Mouse (Mus musculus) layer of hippocampus, adult 18-20 months (tissue): ENCODE data around the gene Errfi1. TPM values are rescaled to one million over a fixed set of nuclear protein-coding genes. Genes with fewer than 3 reads are reported as not detected.
"Not testable (repeated sequence)": the region's sequence is repeated elsewhere in the genome, so short reads cannot be mapped to it uniquely, and the experiment has no call there.

Experiments
- DNase-seq, 2 experiments: peaks; one replicate each; pipeline ENCODE4 v3.0.0; 2022; ENCODE audit warnings: low spot score in 2 of 2
- total RNA-seq, 2 experiments: library from RNA; stranded (reverse); gene quantifications; 2 replicates each; pipeline ENCODE4 v1.2.3; 2021

The Errfi1 gene
- total RNA-seq, 2 experiments from 2014 or later: 45.7 to 60.5 TPM

- DNase-seq: no peak
Observed at GRCm38 (mm10) chr4:150846316-150846715, 7.4 kb upstream of the Errfi1 start.

DNA sequence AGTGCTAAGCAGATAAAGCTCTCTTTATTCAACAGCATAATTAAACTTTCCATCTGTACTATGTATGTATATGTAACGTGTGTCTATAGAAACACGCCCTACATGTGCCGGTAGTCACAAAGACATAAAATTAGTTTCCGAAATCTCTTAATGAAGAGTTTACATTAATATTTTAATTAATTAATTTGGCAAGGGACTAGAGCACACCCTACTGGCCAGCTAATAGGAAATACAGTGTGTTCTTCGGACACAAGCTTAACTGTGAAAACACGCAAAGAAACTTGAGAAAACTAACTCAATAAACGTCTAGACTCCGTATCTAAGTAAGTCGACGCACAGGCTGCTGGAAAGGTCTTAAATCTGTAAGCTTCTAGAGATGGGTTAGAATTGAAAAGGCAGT is 3.8 kb upstream of the Errfi1 start:
- DNase-seq: peak in 1 of 2 experiments; percentile 37

DNA sequence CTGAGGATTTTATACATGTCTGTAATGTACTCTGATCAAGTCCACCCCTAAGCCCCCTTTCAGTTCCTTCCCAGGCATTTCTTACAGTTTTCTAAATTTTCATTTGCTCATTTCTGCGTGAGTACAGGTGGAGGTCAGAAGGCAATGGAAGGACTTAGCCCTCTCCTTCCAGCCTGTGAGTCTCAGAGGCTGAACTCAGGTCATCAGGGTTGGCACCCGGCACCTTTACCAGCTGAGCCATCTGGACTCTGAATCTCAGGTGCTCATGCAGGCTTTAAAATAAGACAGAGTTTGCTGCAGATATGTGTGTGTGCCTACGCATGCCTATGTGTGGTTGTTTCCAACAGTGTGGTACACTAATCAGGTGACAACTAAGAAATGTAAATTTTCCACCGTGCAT is 2.8 kb upstream of the Errfi1 start:
- DNase-seq: no peak

DNA sequence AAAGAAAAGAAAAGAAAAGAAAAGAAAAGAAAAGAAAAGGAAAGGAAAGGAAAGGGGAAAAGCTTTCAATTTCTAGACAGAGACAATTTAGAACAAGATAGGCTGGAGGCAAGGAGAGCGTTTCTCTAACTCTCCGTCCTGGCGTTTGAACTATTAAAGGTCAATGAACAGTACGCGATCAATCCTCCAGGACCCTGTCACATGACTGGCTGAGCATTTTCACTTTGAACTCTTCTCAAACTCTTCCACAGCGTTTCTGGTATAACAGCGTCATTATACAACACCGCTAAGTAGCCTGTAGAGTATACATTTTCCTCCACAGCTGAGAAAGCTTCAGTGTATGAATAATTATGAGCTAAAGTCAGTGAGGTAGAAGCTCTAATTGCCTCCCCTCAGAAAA is 1.7 kb upstream of the Errfi1 start:
- no peak for DNase-seq

- no peak for DNase-seq
Observed at GRCm38 (mm10) chr4:150852479-150852878, 1.2 kb upstream of the Errfi1 start.

GRCm38 (mm10) chr4:150854839-150855246 is 1.1 kb downstream of the Errfi1 start:
- peak; percentile 94 to 96 for DNase-seq

DNA sequence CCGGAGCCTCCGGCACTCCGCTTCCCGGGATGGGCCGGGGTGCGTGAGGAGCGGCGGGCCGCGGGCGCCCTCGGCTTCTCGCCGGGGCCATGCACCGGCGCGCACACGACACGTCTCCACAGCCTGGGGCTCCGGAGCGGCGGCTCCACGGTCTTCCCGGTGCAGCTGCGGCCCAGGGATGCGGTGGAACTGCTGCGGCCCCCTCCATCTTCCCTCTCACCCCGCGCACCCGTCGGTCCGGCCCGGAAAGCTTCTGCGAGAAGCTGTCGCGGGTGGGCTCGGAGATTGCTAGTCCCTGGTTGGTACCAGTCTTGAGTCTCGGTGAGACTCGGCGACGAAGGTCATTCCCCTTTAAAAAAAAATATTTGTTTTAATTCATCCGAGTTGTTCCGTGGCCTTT is 1.6 kb downstream of the Errfi1 start:
- no peak for DNase-seq

- DNase-seq: no peak
Observed at GRCm38 (mm10) chr4:150860526-150860925, 6.8 kb downstream of the Errfi1 start.

DNA sequence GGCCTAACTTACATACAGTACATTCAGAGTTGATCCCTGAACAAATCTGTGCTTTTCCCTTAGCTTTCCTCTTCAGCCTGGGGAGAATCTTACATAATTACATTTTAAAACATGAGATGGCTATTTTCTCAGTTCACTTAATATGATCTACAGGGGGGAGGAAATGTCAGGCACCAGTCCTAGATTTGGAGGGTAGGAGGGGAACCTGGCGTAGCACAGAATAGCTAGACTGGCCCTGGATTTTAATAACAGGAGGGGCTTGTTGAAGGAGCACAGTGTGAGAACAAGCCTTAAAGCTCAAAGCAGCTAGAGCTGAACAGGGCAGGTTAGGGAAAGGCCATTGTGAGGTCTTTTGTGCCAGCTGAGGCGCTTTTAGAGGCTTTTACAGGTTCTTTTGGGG is 7.4 kb downstream of the Errfi1 start:
- no peak for DNase-seq

GRCm38 (mm10) chr4:150862626-150863375 is 9.1 kb downstream of the Errfi1 start:
- no peak for DNase-seq

- peak in 1 of 2 experiments; percentile 50 for DNase-seq
Observed at GRCm38 (mm10) chr4:150865371-150865770, 11.7 kb downstream of the Errfi1 start.

DNA sequence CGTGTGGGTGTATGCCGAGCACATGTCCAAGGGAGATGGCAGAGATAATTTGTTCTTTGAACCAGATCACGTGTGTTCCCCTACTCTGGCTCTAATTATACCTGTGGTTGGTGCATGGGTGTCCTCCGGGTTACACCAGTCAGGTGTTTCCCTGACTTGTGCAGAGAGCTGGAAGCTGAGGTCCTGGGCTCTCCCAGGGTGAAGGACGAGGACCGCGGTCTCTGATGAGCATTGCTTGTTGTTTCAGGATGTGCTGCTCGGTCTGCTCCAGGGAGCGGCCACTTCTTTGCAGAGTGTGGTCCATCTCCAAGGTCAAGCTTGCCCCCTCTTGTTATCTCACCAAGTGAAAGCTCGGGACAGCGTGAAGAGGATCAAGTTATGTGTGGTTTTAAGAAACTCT is 12.3 kb downstream of the Errfi1 start:
- DNase-seq: no peak

- DNase-seq: no peak
Observed at GRCm38 (mm10) chr4:150866494-150866893, 12.8 kb downstream of the Errfi1 start.

GRCm38 (mm10) chr4:150868161-150868560 is 14.4 kb downstream of the Errfi1 start:
- DNase-seq: no peak

GRCm38 (mm10) chr4:150868859-150869258 is 15.1 kb downstream of the Errfi1 start:
- no peak for DNase-seq

DNA sequence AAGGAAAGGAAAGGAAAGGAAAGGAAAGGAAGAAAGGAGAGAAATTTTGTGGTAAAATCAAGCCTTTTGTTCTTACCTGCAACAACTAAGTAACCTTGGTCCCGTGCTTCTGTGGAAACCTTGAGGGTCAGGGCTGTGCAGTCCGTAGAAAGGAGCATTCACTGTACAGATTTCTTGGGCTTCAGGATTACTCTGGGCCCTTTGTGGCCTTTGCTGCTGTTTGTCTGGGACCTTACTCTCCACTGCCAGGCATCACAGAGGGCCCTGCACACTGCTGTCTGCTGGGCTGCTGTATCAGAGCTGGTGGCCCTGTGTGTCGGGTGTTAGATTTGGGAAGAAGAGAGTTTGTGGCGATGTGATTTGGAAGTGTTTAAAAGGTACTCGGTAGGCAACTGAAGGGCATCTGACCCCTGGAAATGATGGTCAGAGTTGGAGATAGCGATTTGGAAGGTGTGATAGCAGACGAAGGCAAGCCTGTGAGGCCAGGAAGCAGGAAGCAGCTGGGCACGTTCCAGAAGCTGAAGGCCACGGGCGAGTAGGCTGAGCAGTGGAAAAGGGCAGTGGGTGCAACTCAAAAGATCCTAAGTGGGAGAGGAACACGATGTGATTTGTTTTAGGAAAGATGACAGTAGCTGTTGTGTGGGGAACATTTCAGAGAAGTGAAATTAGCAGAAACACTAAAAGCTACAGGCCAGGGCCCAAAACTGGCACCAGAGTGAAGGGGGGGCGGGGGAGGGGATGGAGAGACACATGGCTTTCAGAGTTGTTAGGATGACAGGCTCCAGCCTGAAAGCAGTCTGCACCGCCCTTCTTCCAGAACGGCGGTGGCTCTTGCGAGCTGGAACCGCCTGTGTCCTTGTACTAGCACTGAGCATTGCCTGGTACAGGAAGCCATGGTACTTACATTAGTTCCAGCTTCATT is 15.8 kb downstream of the Errfi1 start:
- DNase-seq: peak in 1 of 2 experiments; percentile 46

- no peak for DNase-seq
Observed at GRCm38 (mm10) chr4:150870963-150871391, 17.3 kb downstream of the Errfi1 start.

DNA sequence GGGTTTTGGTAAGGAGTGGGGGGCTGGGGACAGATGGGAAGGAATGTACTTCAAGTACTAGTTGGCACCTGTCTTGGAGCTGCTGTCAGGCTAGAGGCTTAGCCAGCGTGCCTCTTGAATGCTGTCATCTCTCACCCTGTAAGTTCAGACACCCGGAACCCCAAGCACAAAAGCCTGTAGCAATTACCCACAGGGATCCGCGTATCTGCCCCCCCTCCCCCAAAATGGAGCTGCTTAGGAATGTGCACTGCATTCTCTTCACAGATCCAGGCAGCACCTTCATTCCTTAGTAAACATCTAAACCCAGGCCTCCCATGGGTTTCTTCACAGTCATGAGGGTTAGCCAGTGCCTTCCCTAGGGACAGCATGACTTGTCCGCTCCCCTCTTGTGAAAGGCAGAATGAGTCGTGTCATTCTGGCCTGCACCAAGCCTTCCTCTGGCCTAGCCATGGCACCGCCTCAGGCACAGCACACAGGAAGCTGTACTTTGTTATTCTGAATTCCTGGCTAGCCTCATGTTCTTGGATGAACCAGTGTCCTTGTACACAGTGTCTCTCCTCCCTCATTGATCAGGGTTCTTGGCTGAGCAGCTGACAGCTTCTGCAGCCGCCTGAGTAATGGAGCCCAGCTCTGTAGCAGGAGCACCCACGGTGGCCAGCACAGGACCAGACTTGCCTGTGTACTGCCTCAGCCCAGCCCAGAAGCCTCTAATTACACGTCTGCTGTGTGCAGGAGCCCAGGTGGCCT is 17.8 kb downstream of the Errfi1 start:
- DNase-seq: peak in 1 of 2 experiments; percentile 66

DNA sequence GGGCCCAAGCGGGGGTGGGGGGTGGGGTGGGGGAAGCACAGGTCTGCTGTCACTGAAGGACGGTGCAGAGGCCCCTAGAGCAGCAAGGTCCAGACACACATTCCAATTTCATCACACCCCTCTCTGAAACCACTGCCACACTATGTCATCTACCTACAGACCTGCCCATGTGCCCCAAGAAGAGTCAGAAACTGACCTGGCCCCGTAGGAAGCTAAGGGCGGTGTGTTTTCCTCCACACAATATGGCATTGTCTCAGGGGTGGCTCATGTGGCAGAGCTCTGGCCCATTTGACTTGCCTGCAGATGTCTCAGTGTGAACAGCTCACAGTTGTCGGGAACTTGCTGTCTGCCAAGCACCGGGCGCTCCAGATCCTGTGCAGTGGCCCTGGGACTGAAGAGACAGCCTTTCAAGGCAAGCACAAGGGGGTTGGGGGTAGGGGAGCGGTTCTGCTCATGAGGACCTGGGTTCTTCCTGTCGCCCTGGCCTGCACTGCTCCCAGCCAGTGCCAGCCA is 18.5 kb downstream of the Errfi1 start:
- DNase-seq: peak; percentile 50 to 83

DNA sequence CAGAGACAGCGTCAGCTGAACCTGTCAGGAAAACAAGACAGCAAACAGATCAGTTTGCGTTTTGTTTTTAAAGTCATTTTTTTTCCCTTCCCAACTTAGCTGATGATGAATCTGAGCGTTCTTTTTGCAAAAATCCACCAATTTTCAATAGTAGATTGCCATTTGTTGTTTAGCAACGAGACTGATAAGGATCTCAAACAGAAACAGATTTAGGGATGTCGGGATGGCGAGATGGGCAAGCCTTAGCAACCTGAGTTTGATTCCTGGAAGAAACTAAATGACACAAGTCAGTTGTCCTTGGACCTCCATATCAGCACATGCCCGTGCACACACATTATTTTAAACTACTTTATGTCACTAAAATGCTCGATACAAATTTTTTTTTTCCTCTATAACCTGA is 19.0 kb downstream of the Errfi1 start:
- no peak for DNase-seq

DNA sequence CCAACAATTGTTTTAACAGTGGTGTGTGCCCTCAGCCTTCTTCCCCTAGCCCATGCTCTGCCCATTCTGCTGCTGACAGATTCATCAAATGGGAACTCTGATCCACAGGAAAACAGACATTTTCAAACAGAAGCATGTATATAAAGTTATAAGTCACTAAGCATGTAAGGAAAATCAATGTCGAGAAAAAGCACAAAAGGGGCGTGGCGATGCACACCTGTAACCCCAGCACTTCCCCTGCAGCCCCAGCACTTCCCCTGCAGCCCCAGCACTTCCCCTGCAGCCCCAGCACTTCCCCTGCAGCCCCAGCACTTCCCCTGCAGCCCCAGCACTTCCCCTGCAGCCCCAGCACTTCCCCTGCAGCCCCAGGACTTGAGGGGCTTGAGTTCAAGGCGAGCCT is 20.7 kb downstream of the Errfi1 start:
- not testable (repeated sequence) for DNase-seq
